ENCODE assay signal across 14 mouse cellular contexts in the genomic region with DNA sequence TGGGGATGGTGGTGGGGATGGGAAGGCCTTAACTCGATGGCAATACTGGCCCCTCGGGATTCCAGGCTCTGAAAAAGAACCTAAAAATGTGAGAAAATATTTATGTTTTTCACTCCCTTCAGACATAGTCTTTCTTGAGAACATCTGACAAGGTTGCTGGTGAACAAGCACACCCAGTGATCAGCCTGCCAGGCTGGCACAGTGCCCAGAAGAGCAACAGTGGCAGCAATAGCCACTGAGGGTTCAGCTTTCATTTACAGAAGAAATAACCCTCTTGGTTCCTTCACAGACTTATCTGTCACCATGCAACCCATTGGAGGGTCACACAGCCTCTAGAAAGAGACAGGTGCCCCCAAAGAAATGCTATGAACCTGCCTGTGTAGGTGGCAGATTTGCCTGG. TPM values are rescaled to one million over a fixed set of nuclear protein-coding genes. Genes with fewer than 3 reads are reported as not detected.
A peak's percentile ranks its signal among the peaks of the same experiment; 100 is the strongest.
DNase-seq lines count a peak whose midpoint lies in the region; ATAC-seq and TF ChIP-seq lines count a peak whose summit lies in the region.
"Had no signal": no experiment of that assay in that cellular context is flagged by ENCODE, and none has a peak within 500 bp of the region (broad histone marks: within the 10 kb centered on the region; RNA-seq: fewer than 3 reads in every experiment).

No protein-coding gene starts in this region.

- H3K4me1 ChIP-seq in heart, adult 2 months (ENCODE audit: control insufficient read depth, insufficient read depth, low read length): no peaks in the 10 kb centered on the region
- H3K4me1 ChIP-seq: heart, embryonic 12.5 days; lung, embryonic 15.5 days; megakaryocyte, embryonic 14.5 days had no signal

- intact Hi-C loops in heart, adult 2 months (cut with DNase I): no loop called here

- no peak overlapping the region for H3K27ac ChIP-seq in heart, adult 2 months
- H3K27ac ChIP-seq: hindbrain, embryonic 13.5 days; lung, embryonic 15.5 days had no signal

- H3K27me3 ChIP-seq in heart, adult 2 months (ENCODE audit: control insufficient read depth, insufficient read depth, low read length): no peaks in the 10 kb centered on the region
- H3K27me3 ChIP-seq: heart, embryonic 12.5 days; hindbrain, embryonic 13.5 days; lung, embryonic 15.5 days had no signal

- H3K9ac ChIP-seq in heart, adult 2 months (ENCODE audit: low read depth, low read length): no peak overlapping the region
- H3K9ac ChIP-seq: heart, embryonic 12.5 days; hindbrain, embryonic 13.5 days; lung, embryonic 15.5 days had no signal

- H3K4me3 ChIP-seq in heart, adult 2 months: no peak overlapping the region
- H3K4me3 ChIP-seq: heart, embryonic 12.5 days; hindbrain, embryonic 13.5 days; lung, embryonic 15.5 days; megakaryocyte, embryonic 14.5 days had no signal

- DNase-seq in heart, adult 11 months: peak; percentile 76
- no peak for DNase-seq in heart, adult 2 months
- peak; percentile 30 for DNase-seq in right cerebral cortex, postnatal 14 days
- DNase-seq in right cerebral cortex, adult 18-20 months: no peak
- DNase-seq in cerebellum, adult 11-12 months: peak; percentile 66
- DNase-seq in urinary bladder, postnatal 36 days (ENCODE audit: low spot score in 2 of 2): no peak
- DNase-seq: kidney, adult 2 months; thymus, adult 18-20 months had no signal

- ATAC-seq in erythroid progenitor cell, adult 5-6 weeks (replicated peaks; ENCODE audit: low FRiP score, poor library complexity, severe bottlenecking): no peak

- no peaks in the 10 kb centered on the region for H3K36me3 ChIP-seq in heart, adult 2 months (ENCODE audit: control insufficient read depth, insufficient read depth, low read length)
- H3K36me3 ChIP-seq: heart, embryonic 12.5 days; hindbrain, embryonic 13.5 days; lung, embryonic 15.5 days had no signal

- no peak for TF ChIP-seq POLR2A in heart, adult 2 months (IDR thresholded peaks at IDR 0.05; ENCODE audit: insufficient read depth, low read depth, low read length)

- H3K79me2 ChIP-seq in heart, adult 2 months (replicated peaks; ENCODE audit: control insufficient read depth, insufficient read depth, low read length): no peaks in the 10 kb centered on the region

- TF ChIP-seq EP300 in heart, adult 2 months (IDR thresholded peaks at IDR 0.05; ENCODE audit: insufficient read depth, low read depth, low read length): no peak

- 68% methylated on average over 2 of the region's 2 CpGs for WGBS in heart, adult 2 months

- TF ChIP-seq CTCF in heart, adult 2 months (IDR thresholded peaks at IDR 0.05): no peak

RNA-seq across cellular contexts. Expression of a gene that starts 39.9 kb away (rescaled TPM):
- 10 to 100 TPM in 1 of 2 experiments, 1 to 10 TPM in 1; 9.0 to 11.8 TPM for total RNA-seq in heart, adult 2 months (2021)
- 8.4 and 14.6 TPM in 2 replicates for polyA plus RNA-seq in heart, adult 2 months (2012; rRNA removed)
- not detected in 2 replicates for total RNA-seq in erythroid progenitor cell, adult 5-6 weeks (2015; ENCODE audit: low replicate concordance)
- not detected in 2 replicates for total RNA-seq in erythroid progenitor cell, adult 5-6 weeks (2017; ENCODE audit: low replicate concordance)
- total RNA-seq: neutrophil, adult 5-6 weeks had no signal

Comparison
In these comparisons a context has a peak if more than half of its experiments do, and no peak if none do; other contexts are left out.
1. DNase-seq: peak in heart, adult 11 months (single experiment), right cerebral cortex, postnatal 14 days (single experiment) and cerebellum, adult 11-12 months (single experiment); none in heart, adult 2 months (0 of 2), right cerebral cortex, adult 18-20 months (single experiment) and urinary bladder, postnatal 36 days (0 of 2).
2. RNA of a gene that starts 39.9 kb away (total RNA-seq): 9.0 to 11.8 TPM in heart, adult 2 months; not detected in erythroid progenitor cell, adult 5-6 weeks; every median in the first group is over 4 times any median in the second.